Mouse (Mus musculus) adrenal gland, adult 10 weeks (tissue): ENCODE measurements around the gene Hs6st1. TPM values are rescaled to one million over a fixed set of nuclear protein-coding genes. Genes with fewer than 3 reads are reported as not detected.

Source experiments
- polyA plus RNA-seq: library from polyadenylated mRNA; stranded (reverse); fragments of 350-450 nt; fragmentation: Illumina TruSeq; extraction: RNeasy Lipid Tissue Mini Kit (QIAGEN cat#74804); gene quantifications from one replicate; pipeline ENCODE4 v1.2.3, GENCODE M21; 2014; ENCODE audit warnings: low read depth, low replicate concordance

The Hs6st1 gene
- polyA plus RNA-seq: 29.2 TPM

GRCm38 (mm10) chr1:36068076-36068475 lies at the start of gene Hs6st1:
Gene Hs6st1, plus strand, starts transcription at chr1:36068400.

Other genes starting within 250 kb of the Hs6st1 start
- gene Uggt1, start 176.3 kb downstream of the Hs6st1 start, polyA plus RNA-seq: 85.7 TPM
- gene Neurl3, start 206.3 kb downstream of the Hs6st1 start, polyA plus RNA-seq: 5.0 TPM
- gene Arid5a, start 239.3 kb downstream of the Hs6st1 start, polyA plus RNA-seq: 0.17 TPM